Mouse (Mus musculus) liver, embryonic 14.5 days (tissue): Measurements from ENCODE around the gene Nrxn1.

ENCODE experiments used
- CTCF ChIP-seq: IDR thresholded peaks from 2 replicates; pipeline ENCODE4 v1.5.1; 2016; ENCODE audit warnings: antibody characterized with exemption, low read depth, control low read depth
- EP300 ChIP-seq: IDR thresholded peaks from 2 replicates; pipeline ENCODE4 v1.6.1; 2016; ENCODE audit warnings: antibody characterized with exemption, low read depth

DNA sequence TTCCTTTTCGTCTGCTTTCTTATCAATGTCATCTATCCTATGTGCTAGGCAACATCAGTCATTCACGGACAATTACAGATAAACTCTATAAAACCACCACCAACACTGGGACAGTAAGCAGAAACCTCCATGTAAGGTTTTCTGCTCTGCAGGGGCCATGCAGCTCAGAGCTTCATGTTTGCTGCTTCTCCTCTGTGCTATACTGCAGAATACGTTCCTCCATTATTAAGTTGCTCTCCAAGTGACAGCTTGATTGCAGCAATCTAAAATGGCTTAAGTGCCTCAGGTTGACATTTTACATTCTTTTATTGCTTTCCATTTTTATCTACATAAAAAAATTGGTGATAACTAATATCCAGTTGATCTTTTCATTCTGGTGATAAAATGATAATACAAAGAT, 477.9 kb downstream of the Nrxn1 start:
- no peak for TF ChIP-seq EP300
- no peak for TF ChIP-seq CTCF
